Mouse (Mus musculus) midbrain, embryonic 16.5 days (tissue): Measurements from ENCODE around the gene Pttg1ip. TPM values are rescaled to one million over a fixed set of nuclear protein-coding genes. Genes with fewer than 3 reads are reported as not detected.
A peak's percentile ranks its signal among the peaks of the same experiment; 100 is the strongest.

Experiments used
- ATAC-seq: fragments of 200-750 bp; cut with Nextera tagmentation; 2 replicates; pipeline ENCODE4 v1.8.0; 2017; ENCODE audit warnings: moderate TSS enrichment
- H3K27ac ChIP-seq: fragments of 300-500 bp; sonication (generic); 2 replicates; pipeline ENCODE4 v1.5.1; 2014; ENCODE audit warnings: mild to moderate bottlenecking, low read length, mixed read lengths
- H3K27me3 ChIP-seq: fragments of 300-500 bp; sonication (generic); 2 replicates; pipeline ENCODE4 v1.6.1; 2014; ENCODE audit warnings: low read depth, low read length, mixed read lengths; ENCODE audit not compliant: control insufficient read depth, insufficient read depth
- H3K36me3 ChIP-seq: fragments of 300-500 bp; sonication (generic); 2 replicates; pipeline ENCODE4 v1.6.1; 2014; ENCODE audit warnings: mild to moderate bottlenecking, low read length, moderate library complexity, mixed read lengths; ENCODE audit not compliant: control insufficient read depth, insufficient read depth
- H3K4me1 ChIP-seq: fragments of 300-500 bp; sonication (generic); 2 replicates; pipeline ENCODE4 v1.6.1; 2014; ENCODE audit warnings: mild to moderate bottlenecking, low read length, mixed read lengths; ENCODE audit not compliant: control insufficient read depth, insufficient read depth
- H3K4me2 ChIP-seq: fragments of 300-500 bp; sonication (generic); 2 replicates; pipeline ENCODE4 v1.6.1; 2014; ENCODE audit warnings: mild to moderate bottlenecking, low read length, mixed read lengths
- H3K4me3 ChIP-seq: fragments of 300-500 bp; sonication (generic); 2 replicates; pipeline ENCODE4 v1.5.1; 2014; ENCODE audit warnings: low read depth, mild to moderate bottlenecking, low read length, moderate library complexity, mixed read lengths
- H3K9ac ChIP-seq: fragments of 300-500 bp; sonication (generic); 2 replicates; pipeline ENCODE4 v1.6.1; 2014; ENCODE audit warnings: low read depth, low read length, mixed read lengths
- H3K9me3 ChIP-seq: fragments of 300-500 bp; sonication (generic); replicated peaks from 2 replicates; pipeline ENCODE4 v1.6.1; 2014; ENCODE audit warnings: mild to moderate bottlenecking, low read length, mixed read lengths; ENCODE audit not compliant: control insufficient read depth, poor library complexity, severe bottlenecking
- WGBS: fragments of 180-500 bp; shearing (Covaris S2); extraction: QIAGEN DNeasy Blood & Tissue Kit; methylation state at CpG from one replicate; pipeline ENCODE4 v1.1.7; 2014; 5-methylcytosine and 5-hydroxymethylcytosine counted together
- polyA plus RNA-seq: library from polyadenylated mRNA; unstranded; fragments of >200 nt; fragmentation: Nextera tagmentation; extraction: Ambion mirVana; gene quantifications from 2 replicates; pipeline ENCODE4 v1.2.1, GENCODE M21; 2015

The Pttg1ip gene
- polyA plus RNA-seq, 1 experiment from 2014 or later: 70.8 TPM

DNA sequence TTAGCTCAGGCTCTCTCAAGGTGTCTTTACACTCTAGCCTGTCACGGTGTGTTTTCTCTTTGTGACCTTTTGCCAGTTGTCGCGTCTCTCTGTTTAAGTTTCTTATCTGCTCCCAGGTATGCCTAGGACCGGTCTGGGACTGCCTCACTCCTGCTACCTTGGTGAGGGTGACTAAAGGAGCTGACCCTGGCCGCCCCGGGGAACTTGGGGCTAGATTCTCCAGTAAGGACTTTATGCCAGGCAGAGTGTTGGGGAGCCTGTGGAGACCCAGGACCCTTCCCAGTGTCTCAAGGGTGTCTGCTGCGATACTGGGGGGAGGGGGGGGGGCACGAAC lies 732 bp downstream of the Pttg1ip start:
- ATAC-seq: peak; percentile 12; the same call in 1 of the 2 replicates
- H3K9ac ChIP-seq: peak overlapping the region; percentile 94
- H3K27ac ChIP-seq: peak overlapping the region; percentile 89
- no peaks in the 10 kb centered on the region for H3K9me3 ChIP-seq
- H3K36me3 ChIP-seq: no peaks in the 10 kb centered on the region
- H3K4me2 ChIP-seq: peak overlapping the region; percentile 99
- no peaks in the 10 kb centered on the region for H3K27me3 ChIP-seq
- H3K4me1 ChIP-seq: peaks cover 15% of the 10 kb centered on the region
- peak overlapping the region; percentile 96 for H3K4me3 ChIP-seq
- 10% methylated on average over 8 of the region's 8 CpGs for WGBS

DNA sequence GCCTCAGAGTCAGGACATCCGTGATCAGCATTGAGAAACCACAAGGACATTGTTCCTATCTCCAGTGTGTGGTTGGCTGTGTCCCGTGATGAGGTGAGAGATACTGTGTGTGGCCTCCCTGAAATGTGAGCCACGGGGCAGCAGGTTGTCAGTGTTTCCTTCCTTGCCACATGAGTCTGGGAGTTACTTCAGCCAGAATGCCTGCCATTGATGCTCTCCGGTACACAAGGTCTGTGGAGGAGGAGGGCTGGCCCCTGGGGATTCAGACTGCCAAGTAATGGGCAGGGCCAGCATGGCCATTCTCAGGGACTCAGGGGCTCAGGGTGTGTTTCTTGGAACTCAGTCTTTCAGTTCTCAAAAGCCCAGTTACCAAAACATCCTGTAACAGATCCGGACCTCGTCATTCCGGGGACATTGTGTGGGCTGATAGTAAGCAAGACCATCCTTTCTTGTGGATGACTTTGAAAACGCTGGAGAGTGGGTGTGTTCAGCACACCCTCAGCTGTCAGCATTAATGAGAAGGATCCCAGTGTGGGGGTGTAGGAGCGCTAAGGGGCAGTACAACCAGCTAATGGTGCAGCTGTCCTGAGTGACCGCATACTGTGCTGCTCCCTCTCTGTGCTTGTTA lies 2.4 kb downstream of the Pttg1ip start:
- no peaks in the 10 kb centered on the region for H3K27me3 ChIP-seq
- H3K27ac ChIP-seq: no peak overlapping the region
- ATAC-seq: no peak
- H3K4me3 ChIP-seq: no peak overlapping the region
- no peaks in the 10 kb centered on the region; the same call in 1 of the 2 replicates for H3K36me3 ChIP-seq
- no peak overlapping the region for H3K4me2 ChIP-seq
- no peaks in the 10 kb centered on the region for H3K9me3 ChIP-seq
- WGBS: 77% methylated on average over 10 of the region's 10 CpGs
- no peak overlapping the region for H3K9ac ChIP-seq
- peaks cover 15% of the 10 kb centered on the region for H3K4me1 ChIP-seq

DNA sequence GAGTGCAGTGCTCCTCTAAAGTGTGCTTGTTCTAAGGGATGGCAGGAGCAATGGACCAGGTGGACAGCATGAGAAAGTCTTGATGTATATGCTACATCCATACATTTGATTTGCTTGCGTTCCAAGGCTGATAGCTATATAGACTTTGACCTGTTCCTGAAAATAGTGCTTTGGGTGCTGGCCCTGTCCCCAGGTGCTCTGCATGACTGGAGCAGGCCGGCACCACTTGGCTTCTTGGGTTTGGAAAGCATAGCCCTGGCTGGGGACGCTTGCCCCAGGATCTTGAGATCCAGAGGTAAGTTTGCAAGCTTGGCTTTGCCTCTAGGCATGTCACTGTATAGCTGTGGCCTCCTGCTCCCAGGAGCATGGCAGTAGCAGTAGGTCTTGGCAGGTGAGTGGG lies 5.1 kb downstream of the Pttg1ip start:
- H3K27ac ChIP-seq: no peak overlapping the region
- H3K36me3 ChIP-seq: no peaks in the 10 kb centered on the region; the same call in 1 of the 2 replicates
- H3K9ac ChIP-seq: no peak overlapping the region
- H3K4me1 ChIP-seq: peaks cover 13% of the 10 kb centered on the region
- H3K27me3 ChIP-seq: no peaks in the 10 kb centered on the region
- no peak overlapping the region for H3K4me3 ChIP-seq
- ATAC-seq: no peak
- no peak overlapping the region for H3K4me2 ChIP-seq
- 100% methylated on average over 3 of the region's 3 CpGs for WGBS
- no peaks in the 10 kb centered on the region for H3K9me3 ChIP-seq

- no peak for ATAC-seq
- no peak overlapping the region for H3K4me3 ChIP-seq
- peaks cover 12% of the 10 kb centered on the region for H3K4me1 ChIP-seq
- WGBS: 96% methylated on average over 6 of the region's 6 CpGs
- H3K4me2 ChIP-seq: no peak overlapping the region
- no peaks in the 10 kb centered on the region for H3K27me3 ChIP-seq
- no peak overlapping the region for H3K9ac ChIP-seq
- no peaks in the 10 kb centered on the region; the same call in 1 of the 2 replicates for H3K36me3 ChIP-seq
- no peaks in the 10 kb centered on the region for H3K9me3 ChIP-seq
- H3K27ac ChIP-seq: no peak overlapping the region
Measured at GRCm38 (mm10) chr10:77587091-77587775, 5.7 kb downstream of the Pttg1ip start.

- Histone ChIP-seq H3K27me3 (no peaks in the 10 kb centered on the region), H3K4me2 (no peak overlapping the region), H3K36me3 (peaks cover under 1% of the 10 kb centered on the region; the same call in 1 of the 2 replicates), H3K9me3 (no peaks in the 10 kb centered on the region), H3K27ac (no peak overlapping the region), H3K4me3 (no peak overlapping the region), H3K9ac (no peak overlapping the region), H3K4me1 (peaks cover 4% of the 10 kb centered on the region)
- 87% methylated on average over 2 of the region's 2 CpGs for WGBS
- no peak for ATAC-seq
Measured at GRCm38 (mm10) chr10:77588036-77588435, 6.5 kb downstream of the Pttg1ip start.

DNA sequence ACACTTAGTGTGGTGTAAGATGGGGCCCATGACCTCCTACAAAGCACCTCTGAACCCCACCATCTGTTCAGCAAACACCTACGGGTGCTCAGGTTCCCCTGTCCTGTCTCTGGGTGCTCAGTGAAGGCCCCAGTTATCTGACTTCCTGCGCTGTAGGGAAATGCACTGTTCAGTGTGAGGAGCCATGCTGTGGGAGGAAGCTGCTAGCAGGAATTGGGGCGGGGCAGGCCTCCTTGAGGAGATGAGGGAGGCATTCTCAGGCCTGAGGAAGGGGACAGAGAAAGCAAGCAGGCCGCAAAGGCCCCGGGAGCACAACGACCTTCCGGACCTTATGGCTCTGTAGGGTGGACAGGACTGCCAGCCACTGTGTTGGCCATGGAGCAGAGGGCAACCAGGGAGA lies 7.6 kb downstream of the Pttg1ip start:
- peaks cover 10% of the 10 kb centered on the region for H3K36me3 ChIP-seq
- no peaks in the 10 kb centered on the region for H3K9me3 ChIP-seq
- no peak for ATAC-seq
- no peaks in the 10 kb centered on the region; the same call in 1 of the 2 replicates for H3K4me1 ChIP-seq
- H3K27ac ChIP-seq: 0 out of 2 replicates have a peak overlapping the region, but pooled peaks have one; percentile 21
- no peak overlapping the region for H3K9ac ChIP-seq
- no peak overlapping the region for H3K4me3 ChIP-seq
- no peak overlapping the region for H3K4me2 ChIP-seq
- WGBS: 86% methylated on average over 7 of the region's 7 CpGs
- H3K27me3 ChIP-seq: no peaks in the 10 kb centered on the region

- Histone ChIP-seq H3K4me2 (no peak overlapping the region), H3K27ac (no peak overlapping the region), H3K9ac (no peak overlapping the region), H3K4me3 (no peak overlapping the region), H3K4me1 (no peaks in the 10 kb centered on the region; the same call in 1 of the 2 replicates), H3K27me3 (no peaks in the 10 kb centered on the region), H3K36me3 (peaks cover 16% of the 10 kb centered on the region), H3K9me3 (no peaks in the 10 kb centered on the region)
- WGBS: 78% methylated on average over 8 of the region's 8 CpGs
- no peak for ATAC-seq
Measured at GRCm38 (mm10) chr10:77589749-77590148, 8.2 kb downstream of the Pttg1ip start.

DNA sequence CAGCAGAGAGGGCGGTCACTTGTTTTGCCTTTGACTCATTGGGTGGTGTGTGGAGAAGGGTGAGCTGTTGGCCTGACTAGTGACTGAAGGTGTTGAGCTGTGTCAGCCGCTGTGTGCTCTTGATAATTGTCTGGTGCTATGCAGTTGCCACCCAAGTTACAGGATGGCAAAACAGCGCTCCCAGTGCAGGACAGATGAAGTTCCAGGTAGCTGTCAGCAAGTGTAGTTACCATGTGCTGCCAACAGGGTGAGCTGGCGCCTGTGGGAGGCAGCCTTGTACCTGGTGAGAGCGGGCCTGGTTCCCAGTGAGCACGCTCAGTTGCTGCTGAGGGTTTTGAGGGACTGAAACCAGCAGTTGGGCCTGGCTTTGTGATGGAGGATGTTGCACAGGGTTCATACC lies 9.3 kb downstream of the Pttg1ip start:
- no peaks in the 10 kb centered on the region for H3K9me3 ChIP-seq
- peaks cover 22% of the 10 kb centered on the region for H3K36me3 ChIP-seq
- H3K4me2 ChIP-seq: no peak overlapping the region
- no peak overlapping the region for H3K9ac ChIP-seq
- WGBS: 43% methylated on average over 6 of the region's 6 CpGs
- no peak overlapping the region for H3K4me3 ChIP-seq
- H3K27ac ChIP-seq: no peak overlapping the region
- no peaks in the 10 kb centered on the region; the same call in 1 of the 2 replicates for H3K4me1 ChIP-seq
- H3K27me3 ChIP-seq: no peaks in the 10 kb centered on the region
- peak; percentile 39; the same call in 1 of the 2 replicates for ATAC-seq

DNA sequence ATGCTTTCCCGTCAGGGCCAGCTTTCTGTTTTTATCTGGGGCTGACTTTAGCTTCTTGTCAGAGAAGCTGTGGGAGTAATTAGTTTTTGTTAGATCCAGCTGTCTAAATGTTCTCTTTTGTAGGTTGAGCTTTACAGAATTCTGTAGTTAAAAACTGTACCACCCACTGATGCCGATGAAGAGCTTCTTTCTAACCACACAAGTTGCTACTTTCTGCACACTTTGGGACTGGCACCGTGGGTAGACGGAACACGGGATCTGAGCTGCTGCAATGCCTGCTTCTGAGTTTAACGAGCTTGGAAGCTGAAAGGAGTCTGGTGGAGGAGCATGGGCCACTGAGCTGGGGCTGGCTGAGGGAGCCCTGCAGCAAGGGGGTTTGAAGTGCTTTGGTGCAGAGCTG lies 10.0 kb downstream of the Pttg1ip start:
- no peak for ATAC-seq
- Histone ChIP-seq H3K4me2 (no peak overlapping the region), H3K36me3 (peaks cover 22% of the 10 kb centered on the region), H3K27me3 (no peaks in the 10 kb centered on the region), H3K9me3 (no peaks in the 10 kb centered on the region), H3K9ac (no peak overlapping the region), H3K4me3 (no peak overlapping the region), H3K27ac (no peak overlapping the region), H3K4me1 (no peaks in the 10 kb centered on the region; the same call in 1 of the 2 replicates)
- WGBS: 77% methylated on average over 6 of the region's 6 CpGs
